Comparison of ENCODE assay signal across 18 mouse cellular contexts in the genomic region with DNA sequence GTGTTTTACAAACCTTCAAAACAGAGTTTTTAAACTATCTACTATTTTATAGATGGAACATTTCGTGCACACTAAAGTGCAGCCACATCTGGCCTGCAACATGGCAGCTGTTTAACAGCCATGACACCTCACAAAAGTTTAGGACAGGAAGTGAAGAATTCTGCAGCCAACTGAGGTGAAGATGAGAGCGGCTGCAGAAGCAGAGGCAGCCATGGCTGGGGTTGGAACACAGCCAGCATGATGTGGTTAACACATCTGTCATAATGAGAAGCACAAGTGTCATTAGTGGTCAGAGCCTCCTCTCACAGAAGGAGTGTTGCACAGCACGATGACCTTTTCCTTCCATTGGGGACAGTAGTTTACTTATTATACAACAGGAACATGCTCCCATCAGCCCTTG.
DNase-seq lines count a peak whose midpoint lies in the region; ATAC-seq lines count a peak whose summit lies in the region.
"Had no signal": no experiment of that assay in that cellular context is flagged by ENCODE, and none has a peak within 500 bp of the region (broad histone marks: within the 10 kb centered on the region; RNA-seq: fewer than 3 reads in every experiment).

No protein-coding gene starts in this region.

- no peak overlapping the region for H3K4me3 ChIP-seq in embryonic facial prominence, embryonic 10.5 days
- H3K4me3 ChIP-seq: heart, embryonic 15.5 days; liver, embryonic 13.5 days; midbrain, embryonic 13.5 days; neural tube, embryonic 15.5 days had no signal

- no peaks in the 10 kb centered on the region for H3K9me3 ChIP-seq in embryonic facial prominence, embryonic 10.5 days
- H3K9me3 ChIP-seq: heart, embryonic 15.5 days; liver, embryonic 13.5 days; midbrain, embryonic 13.5 days; neural tube, embryonic 15.5 days had no signal

- ATAC-seq in megakaryocyte, adult 5-6 weeks (ENCODE audit: poor library complexity, severe bottlenecking), result peak; percentile 52
- ATAC-seq: forebrain, embryonic 14.5 days; midbrain, embryonic 13.5 days had no signal

- peak; percentile 1 for DNase-seq in kidney, adult 9 months
- no peak for DNase-seq in kidney, postnatal 14 days
- DNase-seq in T-cell, adult 2 months (ENCODE audit: low spot score), result peak; percentile 4
- DNase-seq in lung, adult 18-20 months, result peak; percentile 17 to 46
- no peak for DNase-seq in left cerebral cortex, postnatal 4 days
- DNase-seq in embryonic facial prominence, embryonic 10.5 days (ENCODE audit: low spot score), result no peak
- no peak for DNase-seq in adrenal gland, adult 8-10 months
- DNase-seq: adrenal gland, postnatal 25 days; gastrocnemius, postnatal 36 days; liver, embryonic 13.5 days; right cerebral cortex, postnatal 14 days; thymus, postnatal 36 days had no signal

- H3K4me1 ChIP-seq in embryonic facial prominence, embryonic 10.5 days, result no peaks in the 10 kb centered on the region
- H3K4me1 ChIP-seq: heart, embryonic 15.5 days; liver, embryonic 13.5 days; midbrain, embryonic 13.5 days; neural tube, embryonic 15.5 days had no signal

- no peaks in the 10 kb centered on the region for H3K36me3 ChIP-seq in embryonic facial prominence, embryonic 10.5 days (replicated peaks)
- H3K36me3 ChIP-seq: heart, embryonic 15.5 days; liver, embryonic 13.5 days; midbrain, embryonic 13.5 days; neural tube, embryonic 15.5 days had no signal

- no peaks in the 10 kb centered on the region for H3K27me3 ChIP-seq in embryonic facial prominence, embryonic 10.5 days (replicated peaks; ENCODE audit: low read depth, poor library complexity, severe bottlenecking)
- H3K27me3 ChIP-seq: heart, embryonic 15.5 days; liver, embryonic 13.5 days; midbrain, embryonic 13.5 days; neural tube, embryonic 15.5 days had no signal

- intact Hi-C loops in left cerebral cortex, postnatal 4 days (cut with DNase I), result no loop called here

- 79% methylated on average over 3 of the region's 3 CpGs for WGBS in embryonic facial prominence, embryonic 10.5 days

- no peak overlapping the region for H3K27ac ChIP-seq in embryonic facial prominence, embryonic 10.5 days (replicated peaks)
- H3K27ac ChIP-seq: heart, embryonic 15.5 days; hindbrain, embryonic 14.5 days; liver, embryonic 13.5 days; midbrain, embryonic 13.5 days; neural tube, embryonic 15.5 days had no signal

Comparison
In these comparisons a context has a peak if more than half of its experiments do, and no peak if none do; other contexts are left out.
1. DNase-seq: peak in kidney, adult 9 months (single experiment), T-cell, adult 2 months (single experiment) and lung, adult 18-20 months (2 of 2); none in kidney, postnatal 14 days (single experiment), left cerebral cortex, postnatal 4 days (single experiment), embryonic facial prominence, embryonic 10.5 days (single experiment) and adrenal gland, adult 8-10 months (single experiment).